Mouse (Mus musculus) forebrain, embryonic 12.5 days (tissue): Measurements from ENCODE around the gene Hist2h2ab. TPM values are rescaled to one million over a fixed set of nuclear protein-coding genes. Genes with fewer than 3 reads are reported as not detected.
A peak's percentile ranks its signal among the peaks of the same experiment; 100 is the strongest.
"Not testable (repeated sequence)": the region's sequence is repeated elsewhere in the genome, so short reads cannot be mapped to it uniquely, and the experiment has no call there.

Source experiments
- ATAC-seq: fragments of 200-750 bp; cut with Nextera tagmentation; 2 replicates; pipeline ENCODE4 v1.8.0; 2017; ENCODE audit warnings: moderate TSS enrichment; ENCODE audit not compliant: low FRiP score
- H3K27ac ChIP-seq: fragments of 300-500 bp; sonication (generic); 2 replicates; pipeline ENCODE4 v1.5.1; 2016; ENCODE audit warnings: mild to moderate bottlenecking
- H3K27me3 ChIP-seq: fragments of 300-500 bp; sonication (generic); 2 replicates; pipeline ENCODE4 v1.6.1; 2016; ENCODE audit warnings: mild to moderate bottlenecking
- H3K36me3 ChIP-seq: fragments of 300-500 bp; sonication (generic); replicated peaks from 2 replicates; pipeline ENCODE4 v1.6.1; 2016; ENCODE audit warnings: mild to moderate bottlenecking
- H3K4me1 ChIP-seq: fragments of 300-500 bp; sonication (generic); 2 replicates; pipeline ENCODE4 v1.6.1; 2016
- H3K4me2 ChIP-seq: fragments of 300-500 bp; sonication (generic); 2 replicates; pipeline ENCODE4 v1.6.1; 2016; ENCODE audit warnings: mild to moderate bottlenecking, moderate library complexity
- H3K4me3 ChIP-seq: fragments of 300-500 bp; sonication (generic); replicated peaks from 2 replicates; pipeline ENCODE4 v1.5.1; 2016; ENCODE audit warnings: mild to moderate bottlenecking
- H3K9ac ChIP-seq: fragments of 300-500 bp; sonication (generic); 2 replicates; pipeline ENCODE4 v1.6.1; 2016; ENCODE audit warnings: mild to moderate bottlenecking
- H3K9me3 ChIP-seq: fragments of 300-500 bp; sonication (generic); 2 replicates; pipeline ENCODE4 v1.6.1; 2016
- WGBS: fragments of 180-500 bp; shearing (Covaris S2); methylation state at CpG from one replicate; pipeline ENCODE4 v1.1.7; 2016; 5-methylcytosine and 5-hydroxymethylcytosine counted together
- polyA plus RNA-seq: library from polyadenylated mRNA; unstranded; fragments of >200 nt; fragmentation: Nextera tagmentation; extraction: Ambion mirVana; gene quantifications from 2 replicates; pipeline ENCODE4 v1.2.1, GENCODE M21; 2016

The Hist2h2ab gene
- 1.1 and 1.7 TPM in 2 replicates for polyA plus RNA-seq

DNA sequence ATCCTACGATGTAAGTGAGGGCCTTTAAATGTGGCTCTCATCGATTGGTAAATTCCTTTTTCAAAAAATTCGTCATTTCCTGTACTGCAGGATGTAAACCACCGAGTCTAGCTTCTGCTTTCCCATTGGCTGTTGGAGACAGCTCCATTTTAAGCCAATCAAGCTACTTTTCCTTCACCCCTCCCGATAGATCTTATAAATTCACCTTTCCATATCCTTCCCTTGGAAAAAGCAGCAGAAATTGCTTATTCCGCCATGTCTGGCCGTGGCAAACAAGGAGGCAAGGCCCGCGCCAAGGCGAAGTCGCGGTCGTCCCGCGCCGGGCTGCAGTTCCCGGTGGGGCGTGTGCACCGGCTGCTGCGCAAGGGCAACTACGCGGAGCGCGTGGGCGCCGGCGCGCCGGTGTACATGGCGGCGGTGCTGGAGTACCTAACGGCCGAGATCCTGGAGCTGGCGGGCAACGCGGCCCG is at the start of gene Hist2h2ab, which contains the start of gene Bola1:
Hist2h2ab (plus strand) TSS at position 205 of the 470 bp plus-strand sequence.
Bola1 (minus strand) TSS at position 49 of the 470 bp plus-strand sequence.
- peak within 1 kb of the TSS; percentile 62 for H3K4me3 ChIP-seq
- peak; percentile 92 for ATAC-seq
- H3K27ac ChIP-seq = peak within 1 kb of the TSS; percentile 99
- peaks cover 37% of the 10 kb centered on the region for H3K4me1 ChIP-seq
- no peaks in the 10 kb centered on the region for H3K36me3 ChIP-seq
- no peaks in the 10 kb centered on the region for H3K9me3 ChIP-seq
- WGBS = under 1% methylated on average over 37 of the region's 37 CpGs
- H3K9ac ChIP-seq = peak within 1 kb of the TSS; percentile 87
- peak within 1 kb of the TSS; percentile 72 for H3K4me2 ChIP-seq
- no peaks in the 10 kb centered on the region for H3K27me3 ChIP-seq

DNA sequence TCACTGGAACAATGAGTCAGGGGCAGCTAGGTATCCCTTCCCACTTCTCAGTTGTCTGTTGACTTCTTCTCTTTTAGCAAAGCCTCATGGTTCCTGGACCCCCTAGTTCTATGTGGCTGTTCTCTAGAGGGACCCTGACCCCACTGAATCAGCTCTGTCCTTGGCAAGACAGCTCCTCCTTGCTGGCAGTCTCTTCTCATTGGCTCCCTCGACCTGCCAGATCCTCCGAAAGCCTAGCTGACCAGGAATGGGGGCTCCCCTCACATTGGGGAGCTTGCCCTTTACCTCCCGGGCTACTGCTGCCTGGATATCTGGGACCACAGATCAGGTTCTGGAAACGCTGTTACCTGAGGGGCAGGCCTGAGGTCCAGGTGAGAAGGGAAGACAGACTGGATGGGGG is 49.4 kb upstream of the Hist2h2ab start:
- no peak overlapping the region; the same call in 1 of the 2 replicates for H3K4me2 ChIP-seq
- peaks cover 37% of the 10 kb centered on the region for H3K4me1 ChIP-seq
- no peaks in the 10 kb centered on the region for H3K27me3 ChIP-seq
- H3K27ac ChIP-seq = 0 out of 2 replicates have a peak overlapping the region, but pooled peaks have one; percentile 3
- no peak for ATAC-seq
- no peaks in the 10 kb centered on the region for H3K9me3 ChIP-seq
- H3K36me3 ChIP-seq = peaks cover 28% of the 10 kb centered on the region
- no peak overlapping the region for H3K4me3 ChIP-seq
- H3K9ac ChIP-seq = peak overlapping the region; percentile 33; the same call in 1 of the 2 replicates
- 85% methylated on average over 4 of the region's 4 CpGs for WGBS

DNA sequence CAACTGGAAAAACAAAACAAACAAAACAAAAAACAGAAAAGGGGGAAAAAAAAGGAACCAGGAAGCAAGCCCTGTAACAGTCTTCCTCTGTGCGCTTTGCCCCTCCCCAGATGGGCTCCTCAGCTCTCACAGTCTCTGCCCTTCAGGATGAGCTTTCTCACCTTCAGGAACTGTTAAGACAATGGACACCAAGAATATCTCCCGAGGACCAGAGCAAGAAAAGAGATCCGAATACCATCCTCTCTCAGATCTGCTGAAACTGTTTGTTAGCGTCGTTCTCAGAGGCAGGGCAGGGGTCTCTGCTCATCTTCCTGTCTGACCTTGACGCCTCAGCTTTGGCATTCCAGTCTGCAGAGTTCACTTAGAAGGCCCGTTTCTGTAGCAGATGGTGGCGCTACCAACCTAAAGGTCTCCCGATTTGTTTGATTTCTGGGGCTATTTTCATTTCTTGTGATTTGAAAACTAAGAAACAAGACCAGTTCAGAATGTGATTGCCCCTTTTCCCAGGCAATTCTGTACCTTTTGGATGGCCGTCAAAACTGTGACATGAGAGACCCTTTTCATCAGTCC is 48.6 kb upstream of the Hist2h2ab start:
- Histone ChIP-seq H3K9ac (peak overlapping the region; percentile 82), H3K27ac (peak overlapping the region; percentile 98), H3K36me3 (peaks cover 34% of the 10 kb centered on the region), H3K27me3 (no peaks in the 10 kb centered on the region), H3K4me3 (peak overlapping the region; percentile 62; the same call in 1 of the 2 replicates), H3K9me3 (no peaks in the 10 kb centered on the region), H3K4me2 (peak overlapping the region; percentile 64), H3K4me1 (peaks cover 37% of the 10 kb centered on the region)
- no peak for ATAC-seq
- 78% methylated on average over 10 of the region's 10 CpGs for WGBS

DNA sequence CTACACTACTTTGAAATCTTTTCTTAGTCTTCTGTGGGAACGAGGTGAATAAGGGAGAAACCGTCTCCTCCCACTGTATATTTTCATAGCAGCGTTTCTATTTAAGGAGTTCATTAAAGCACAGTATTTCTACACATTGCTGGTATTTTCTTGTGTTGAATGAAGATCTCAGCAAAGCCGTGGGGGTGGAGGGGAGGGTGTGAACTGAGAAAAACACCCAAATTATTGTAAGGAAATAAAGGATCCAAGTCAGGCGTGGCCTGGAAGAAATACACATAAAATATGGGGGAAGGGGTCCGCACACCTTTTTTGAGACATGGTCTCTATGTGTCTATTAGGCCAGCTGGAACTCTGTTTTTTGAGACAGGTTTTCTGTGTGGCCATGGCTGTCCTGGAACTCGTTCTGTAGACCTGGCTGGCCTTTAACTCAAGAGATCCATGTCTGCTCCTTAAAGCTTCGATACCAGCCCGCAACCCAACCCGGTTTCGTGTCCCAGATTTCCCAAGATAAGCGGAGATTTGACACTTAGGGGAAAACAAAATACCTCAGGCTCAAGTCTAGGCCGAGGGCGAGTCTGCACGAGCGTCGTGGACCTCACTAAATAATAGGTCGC is 48.0 kb upstream of the Hist2h2ab start:
- peaks cover 41% of the 10 kb centered on the region for H3K36me3 ChIP-seq
- H3K27ac ChIP-seq = peak overlapping the region; percentile 98
- peaks cover 37% of the 10 kb centered on the region for H3K4me1 ChIP-seq
- H3K4me2 ChIP-seq = peak overlapping the region; percentile 64
- peak; percentile 30 for ATAC-seq
- H3K9ac ChIP-seq = peak overlapping the region; percentile 82
- H3K4me3 ChIP-seq = peak overlapping the region; percentile 62
- 22% methylated on average over 18 of the region's 18 CpGs for WGBS
- H3K27me3 ChIP-seq = no peaks in the 10 kb centered on the region
- no peaks in the 10 kb centered on the region for H3K9me3 ChIP-seq

DNA sequence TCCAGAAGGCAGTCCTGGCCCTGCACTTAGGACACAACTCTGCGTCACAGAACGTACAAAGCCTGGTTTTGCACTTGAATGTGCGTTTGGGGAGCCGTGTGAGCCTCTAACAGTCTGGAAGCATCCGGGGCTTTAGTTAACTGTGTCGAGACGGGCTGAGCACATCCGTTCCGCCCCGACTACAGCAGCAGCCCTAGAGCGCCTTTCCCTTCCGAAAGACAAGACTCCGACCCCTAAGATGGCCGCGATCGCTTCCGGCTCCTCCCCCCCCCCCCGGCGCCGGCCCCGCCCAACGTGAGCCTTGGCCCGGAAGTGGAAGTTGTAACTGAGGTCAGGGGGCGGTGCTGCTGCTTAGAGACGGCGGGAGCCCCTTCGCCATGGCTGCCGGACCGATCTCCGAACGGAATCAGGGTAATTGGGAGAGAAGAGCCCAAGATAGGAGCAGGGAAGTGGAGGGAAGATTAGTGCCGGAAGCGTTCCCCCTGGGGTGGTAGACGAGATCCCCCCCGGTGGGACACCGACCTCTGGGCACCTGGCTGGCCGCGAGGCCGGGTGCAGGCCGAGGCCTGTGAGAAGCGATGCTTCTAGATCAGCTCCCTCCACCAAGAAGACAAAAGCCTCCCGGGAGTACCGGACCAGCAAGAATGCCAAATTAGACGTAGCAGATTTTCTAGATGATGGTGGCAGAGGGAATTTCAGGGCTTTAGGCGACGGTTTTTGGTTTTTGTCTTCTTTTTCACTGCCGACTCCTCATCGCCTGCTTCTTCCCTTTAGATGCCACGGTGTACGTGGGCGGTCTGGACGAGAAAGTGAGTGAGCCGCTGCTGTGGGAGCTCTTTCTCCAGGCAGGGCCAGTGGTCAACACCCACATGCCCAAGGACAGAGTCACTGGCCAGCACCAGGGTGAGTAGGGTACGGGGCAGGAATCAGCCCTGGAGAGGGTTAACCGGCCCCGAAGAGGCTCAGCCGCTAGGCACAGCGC is 47.2 kb upstream of the Hist2h2ab start, which contains the start of gene Sf3b4:
Sf3b4 (plus strand) TSS at position 136 of the 982 bp plus-strand sequence.
- H3K4me1 ChIP-seq = peaks cover 37% of the 10 kb centered on the region
- H3K9ac ChIP-seq = peak within 1 kb of the TSS; percentile 82
- H3K27ac ChIP-seq = peak within 1 kb of the TSS; percentile 98
- peak within 1 kb of the TSS; percentile 62 for H3K4me3 ChIP-seq
- H3K27me3 ChIP-seq = no peaks in the 10 kb centered on the region
- H3K36me3 ChIP-seq = peaks cover 45% of the 10 kb centered on the region
- no peaks in the 10 kb centered on the region for H3K9me3 ChIP-seq
- peak within 1 kb of the TSS; percentile 94 for H3K4me2 ChIP-seq
- under 1% methylated on average over 51 of the region's 58 CpGs for WGBS
- peak; percentile 94 for ATAC-seq

DNA sequence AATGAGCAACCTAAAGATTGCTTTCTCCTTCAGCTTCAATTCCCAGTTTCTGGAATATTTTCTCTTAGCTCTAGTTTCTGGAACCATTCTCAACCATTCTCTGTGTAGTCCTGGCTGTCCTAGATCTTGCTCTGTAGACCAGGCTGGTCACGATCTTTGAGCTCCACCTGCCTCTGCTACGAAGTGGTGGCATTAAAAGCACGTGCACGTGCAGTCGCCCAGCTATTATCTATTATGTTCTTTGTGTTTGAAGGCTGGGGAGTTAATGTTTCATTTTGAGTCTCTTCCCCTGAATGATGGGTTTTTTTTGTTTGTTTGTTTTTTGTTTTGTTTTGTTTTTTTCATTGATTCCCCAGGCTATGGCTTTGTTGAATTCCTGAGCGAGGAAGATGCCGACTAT is 46.5 kb upstream of the Hist2h2ab start:
- 36% methylated on average over 7 of the region's 7 CpGs for WGBS
- Histone ChIP-seq H3K27ac (no peak overlapping the region), H3K4me3 (peak overlapping the region; percentile 62), H3K9ac (peak overlapping the region; percentile 82), H3K27me3 (no peaks in the 10 kb centered on the region), H3K36me3 (peaks cover 52% of the 10 kb centered on the region), H3K9me3 (no peaks in the 10 kb centered on the region), H3K4me2 (peak overlapping the region; percentile 94), H3K4me1 (peaks cover 37% of the 10 kb centered on the region)
- no peak for ATAC-seq

DNA sequence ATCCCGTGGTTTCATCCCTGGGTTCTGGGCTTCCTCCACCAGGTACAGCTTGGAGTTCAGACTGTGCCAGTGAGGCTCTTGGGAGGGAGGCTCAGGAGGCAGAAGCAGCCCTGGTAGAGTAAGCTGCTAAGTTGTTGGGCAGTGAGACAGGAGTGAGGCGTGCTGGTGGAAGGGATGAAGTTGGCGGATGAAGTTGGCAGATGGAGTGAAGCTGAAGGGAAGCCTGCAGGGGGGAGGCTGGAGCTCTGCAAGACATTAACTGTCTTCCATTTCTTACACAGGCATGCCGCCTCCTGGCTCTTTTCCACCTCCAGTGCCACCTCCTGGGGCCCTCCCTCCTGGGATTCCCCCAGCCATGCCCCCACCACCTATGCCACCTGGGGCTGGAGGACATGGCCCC is 45.6 kb upstream of the Hist2h2ab start:
- not testable (repeated sequence) for H3K9me3 ChIP-seq, H3K4me3 ChIP-seq
- H3K4me2 ChIP-seq = peak overlapping the region; percentile 94

DNA sequence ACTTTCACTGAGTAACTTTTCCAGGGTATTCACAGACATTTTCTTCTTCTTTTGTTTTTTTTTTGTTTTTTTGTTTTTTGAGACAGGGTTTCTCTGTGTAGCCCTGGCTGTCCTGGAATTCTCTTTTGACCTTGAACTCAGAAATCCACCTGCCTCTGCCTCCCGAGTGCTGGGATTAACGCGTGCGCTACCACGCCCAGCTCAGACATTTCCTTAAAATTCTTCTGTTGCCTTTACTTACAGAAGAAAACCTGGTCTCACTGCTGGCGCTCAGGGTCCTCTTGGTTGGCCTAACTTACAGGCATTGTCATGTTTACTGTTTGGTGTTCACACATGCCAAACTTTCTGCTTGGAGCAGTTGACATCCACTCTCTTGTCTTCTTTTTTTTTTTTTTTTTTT is 44.4 kb upstream of the Hist2h2ab start:
- H3K9me3 ChIP-seq = no peaks in the 10 kb centered on the region
- no peak overlapping the region for H3K4me2 ChIP-seq
- H3K4me3 ChIP-seq = no peak overlapping the region
- H3K27me3 ChIP-seq = no peaks in the 10 kb centered on the region
- 93% methylated on average over 6 of the region's 6 CpGs for WGBS
- no peak overlapping the region for H3K9ac ChIP-seq
- ATAC-seq = no peak
- peaks cover 49% of the 10 kb centered on the region for H3K36me3 ChIP-seq
- H3K27ac ChIP-seq = no peak overlapping the region
- peaks cover 36% of the 10 kb centered on the region for H3K4me1 ChIP-seq

More for the DNA sequence above, 45.6 kb upstream of the Hist2h2ab start:
- WGBS = 88% methylated on average over 4 of the region's 4 CpGs
- ATAC-seq, H3K9ac ChIP-seq, H3K27ac ChIP-seq, H3K27me3 ChIP-seq: not testable (repeated sequence)
- peaks cover 37% of the 10 kb centered on the region for H3K4me1 ChIP-seq
- H3K36me3 ChIP-seq = peaks cover 59% of the 10 kb centered on the region

DNA sequence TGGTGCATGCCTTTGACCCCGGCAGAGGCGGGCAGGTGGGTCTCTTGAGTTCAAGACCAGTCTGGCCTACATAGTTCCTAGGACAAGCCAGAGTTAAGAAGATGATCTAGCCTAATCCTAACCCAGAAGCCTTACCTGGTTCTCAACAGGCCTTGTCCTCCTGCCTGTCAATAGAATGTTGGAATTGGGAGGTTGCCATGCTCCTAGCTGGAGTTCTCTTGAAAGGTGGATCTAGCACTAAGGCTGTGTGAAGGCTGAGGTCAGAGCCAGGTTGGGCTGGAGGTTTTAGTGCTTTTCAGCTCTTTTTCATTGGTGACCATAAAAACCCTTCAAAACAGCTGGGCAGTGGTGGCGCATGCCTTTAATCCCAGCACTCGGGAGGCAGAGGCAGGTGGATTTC is 41.2 kb upstream of the Hist2h2ab start:
- H3K4me3 ChIP-seq = no peak overlapping the region
- H3K36me3 ChIP-seq = peaks cover 46% of the 10 kb centered on the region
- peaks cover 41% of the 10 kb centered on the region for H3K4me1 ChIP-seq
- no peak overlapping the region for H3K9ac ChIP-seq
- no peak overlapping the region for H3K27ac ChIP-seq
- no peak for ATAC-seq
- no peak overlapping the region for H3K4me2 ChIP-seq
- WGBS = 93% methylated on average over 4 of the region's 4 CpGs
- no peaks in the 10 kb centered on the region for H3K9me3 ChIP-seq
- peaks cover 5% of the 10 kb centered on the region; the same call in 1 of the 2 replicates for H3K27me3 ChIP-seq

DNA sequence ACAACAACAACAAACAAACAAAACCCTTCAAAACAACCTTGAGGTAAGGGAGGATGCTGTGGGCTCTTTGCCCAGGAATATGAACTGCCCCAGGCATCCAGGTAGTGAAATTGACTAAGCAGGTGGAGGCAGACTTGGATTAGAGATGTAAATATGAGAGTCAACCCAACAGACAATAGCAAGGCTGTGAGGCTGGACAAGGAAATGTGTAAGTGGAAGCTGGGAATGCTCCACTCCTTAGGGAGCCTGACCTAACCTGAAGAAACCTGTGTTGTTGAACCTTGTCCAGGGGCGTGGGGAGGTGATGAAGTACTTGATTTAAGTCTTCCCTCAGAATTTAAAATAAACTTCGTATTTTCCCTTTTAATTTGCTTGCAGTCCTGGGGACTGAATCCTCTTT is 40.8 kb upstream of the Hist2h2ab start:
- Histone ChIP-seq H3K9me3 (no peaks in the 10 kb centered on the region), H3K27me3 (peaks cover 5% of the 10 kb centered on the region; the same call in 1 of the 2 replicates), H3K4me3 (no peak overlapping the region), H3K4me1 (peaks cover 37% of the 10 kb centered on the region), H3K27ac (no peak overlapping the region), H3K9ac (no peak overlapping the region), H3K36me3 (peaks cover 45% of the 10 kb centered on the region), H3K4me2 (no peak overlapping the region)
- 78% methylated on average over 2 of the region's 2 CpGs for WGBS
- ATAC-seq = no peak

DNA sequence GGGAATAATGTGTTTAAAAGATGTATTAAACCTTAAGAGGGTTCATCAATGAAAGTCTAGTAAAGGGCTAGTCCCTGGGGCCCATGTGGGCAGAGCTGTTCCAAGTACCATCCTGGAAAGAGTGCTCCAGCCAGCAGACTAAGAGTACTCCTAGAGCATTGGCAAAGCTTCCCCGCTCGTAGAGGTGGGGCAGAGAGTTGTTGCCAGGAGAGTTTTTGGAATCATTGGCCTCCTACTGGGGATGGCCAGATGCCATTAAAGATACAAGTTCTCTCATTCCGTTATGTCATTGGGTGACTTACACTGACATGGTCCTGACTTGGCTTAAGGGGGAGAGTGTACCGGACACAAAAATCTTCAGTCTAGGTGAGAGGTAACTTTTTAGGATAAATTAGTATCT is 40.1 kb upstream of the Hist2h2ab start:
- Histone ChIP-seq H3K27ac (0 out of 2 replicates have a peak overlapping the region, but pooled peaks have one; percentile 15), H3K36me3 (peaks cover 39% of the 10 kb centered on the region), H3K27me3 (peaks cover 5% of the 10 kb centered on the region; the same call in 1 of the 2 replicates), H3K9me3 (no peaks in the 10 kb centered on the region), H3K4me2 (no peak overlapping the region), H3K9ac (no peak overlapping the region), H3K4me1 (peaks cover 31% of the 10 kb centered on the region), H3K4me3 (no peak overlapping the region)
- no peak for ATAC-seq
- WGBS = 70% methylated on average over 4 of the region's 4 CpGs
